Comparison of ENCODE assay signal across 28 mouse cellular contexts in the genomic region with DNA sequence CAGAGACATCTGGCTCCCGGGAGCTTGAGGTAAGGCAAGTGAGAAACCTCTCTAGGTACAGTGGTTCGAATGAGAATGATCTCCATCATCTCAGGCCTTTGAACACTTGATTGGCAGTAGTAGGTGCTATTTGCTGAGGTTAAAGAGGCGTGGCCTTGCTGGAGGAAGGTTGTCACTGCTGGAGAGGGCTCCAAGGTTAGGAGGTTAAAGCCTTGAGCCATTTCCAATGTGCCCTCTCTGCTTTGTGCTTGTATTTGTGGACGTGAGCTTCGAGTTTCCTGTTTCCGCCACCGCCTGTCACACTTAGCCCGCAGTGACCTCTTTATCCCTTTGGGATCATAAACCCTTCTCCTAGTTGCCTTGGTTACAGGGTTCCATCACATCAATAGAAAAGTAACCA. TPM values are rescaled to one million over a fixed set of nuclear protein-coding genes. Genes with fewer than 3 reads are reported as not detected.
DNase-seq lines count a peak whose midpoint lies in the region; ATAC-seq and TF ChIP-seq lines count a peak whose summit lies in the region.
"Had no signal": no experiment of that assay in that cellular context is flagged by ENCODE, and none has a peak within 500 bp of the region (broad histone marks: within the 10 kb centered on the region; RNA-seq: fewer than 3 reads in every experiment).

No protein-coding gene starts in this region.

- WGBS in hindbrain, embryonic 14.5 days, result 78% methylated on average over 8 of the region's 8 CpGs

- ATAC-seq in hindbrain, embryonic 14.5 days (ENCODE audit: low FRiP score), result no peak
- ATAC-seq: forebrain, embryonic 13.5 days; forebrain, embryonic 16.5 days; intestine, embryonic 15.5 days had no signal

- H3K27ac ChIP-seq in testis, adult 2 months (ENCODE audit: control insufficient read depth, insufficient read depth, low read depth, low read length), result no peak overlapping the region
- no peak overlapping the region for H3K27ac ChIP-seq in hindbrain, embryonic 14.5 days
- H3K27ac ChIP-seq: forebrain, embryonic 10.5 days; forebrain, embryonic 13.5 days; gastrocnemius, adult 2 months; heart, embryonic 15.5 days; hindbrain, embryonic 15.5 days; intestine, embryonic 15.5 days had no signal

- H3K4me1 ChIP-seq in testis, adult 2 months (ENCODE audit: control insufficient read depth, insufficient read depth, low read length), result no peaks in the 10 kb centered on the region
- no peaks in the 10 kb centered on the region for H3K4me1 ChIP-seq in hindbrain, embryonic 14.5 days (replicated peaks; ENCODE audit: control insufficient read depth, insufficient read depth, low read length)
- H3K4me1 ChIP-seq: forebrain, embryonic 13.5 days; heart, embryonic 15.5 days; hindbrain, embryonic 15.5 days; intestine, embryonic 15.5 days had no signal

- no peak overlapping the region for H3K9ac ChIP-seq in hindbrain, embryonic 14.5 days
- H3K9ac ChIP-seq: forebrain, embryonic 13.5 days; heart, embryonic 12.5 days; heart, embryonic 15.5 days; hindbrain, embryonic 15.5 days; intestine, embryonic 15.5 days had no signal

- H3K9me3 ChIP-seq in hindbrain, embryonic 14.5 days (ENCODE audit: control insufficient read depth, low read length), result no peaks in the 10 kb centered on the region
- H3K9me3 ChIP-seq: forebrain, embryonic 10.5 days; forebrain, embryonic 13.5 days; heart, embryonic 12.5 days; heart, embryonic 15.5 days; hindbrain, embryonic 15.5 days; intestine, embryonic 15.5 days had no signal

- no peak for TF ChIP-seq CTCF in testis, adult 2 months (IDR thresholded peaks at IDR 0.05; ENCODE audit: control insufficient read depth, insufficient read depth, insufficient replicate concordance, low read depth, low read length)

- no peak overlapping the region for H3K4me2 ChIP-seq in hindbrain, embryonic 14.5 days (replicated peaks)
- H3K4me2 ChIP-seq: forebrain, embryonic 13.5 days; heart, embryonic 12.5 days; heart, embryonic 15.5 days; hindbrain, embryonic 15.5 days; intestine, embryonic 15.5 days had no signal

- 0 out of 2 replicates have a peak overlapping the region, but pooled peaks have one; percentile 11 for H3K4me3 ChIP-seq in testis, adult 2 months (ENCODE audit: control insufficient read depth, low read depth, low read length)
- H3K4me3 ChIP-seq in hindbrain, embryonic 14.5 days (replicated peaks; ENCODE audit: low read length), result no peak overlapping the region
- H3K4me3 ChIP-seq: forebrain, embryonic 10.5 days; forebrain, embryonic 13.5 days; gastrocnemius, adult 2 months; heart, embryonic 12.5 days; heart, embryonic 15.5 days; hindbrain, embryonic 15.5 days; intestine, embryonic 15.5 days had no signal

- no peaks in the 10 kb centered on the region for H3K27me3 ChIP-seq in testis, adult 2 months (ENCODE audit: control insufficient read depth, insufficient read depth, low read length)
- H3K27me3 ChIP-seq in hindbrain, embryonic 14.5 days (ENCODE audit: control insufficient read depth, insufficient read depth, low read length), result no peaks in the 10 kb centered on the region
- H3K27me3 ChIP-seq: forebrain, embryonic 13.5 days; heart, embryonic 12.5 days; heart, embryonic 15.5 days; hindbrain, embryonic 15.5 days; intestine, embryonic 15.5 days had no signal

- no peaks in the 10 kb centered on the region for H3K36me3 ChIP-seq in testis, adult 2 months (ENCODE audit: control insufficient read depth, insufficient read depth, low read length)
- H3K36me3 ChIP-seq in hindbrain, embryonic 14.5 days (replicated peaks; ENCODE audit: control insufficient read depth, insufficient read depth), result no peaks in the 10 kb centered on the region
- H3K36me3 ChIP-seq: forebrain, embryonic 10.5 days; heart, embryonic 12.5 days; heart, embryonic 15.5 days; hindbrain, embryonic 15.5 days; intestine, embryonic 15.5 days had no signal

- TF ChIP-seq POLR2A in testis, adult 2 months (IDR thresholded peaks at IDR 0.05; ENCODE audit: control insufficient read depth, low read depth, low read length), result no peak

- DNase-seq in embryo, embryonic 10 days (ENCODE audit: low spot score), result peak; percentile 27
- no peak for DNase-seq in embryo, embryonic 9.5 days (ENCODE audit: extremely low spot score)
- DNase-seq in testis, postnatal 10 days (ENCODE audit: low spot score), result no peak
- DNase-seq in ZHBTc4 (ENCODE audit: low read depth, low spot score), result peak; percentile 51
- DNase-seq in mesoderm, embryonic 11.5 days (ENCODE audit: low read depth, low spot score), result peak; percentile 22
- no peak for DNase-seq in frontal cortex, adult 2 months (ENCODE audit: extremely low spot score in 1 of 2, low spot score in 1 of 2)
- no peak for DNase-seq in hindbrain, embryonic 14.5 days (ENCODE audit: low spot score)
- DNase-seq: adrenal gland, adult 8-10 months; adrenal gland, postnatal 25 days; cerebellum, adult 11-12 months; cerebellum, adult 8-10 months; cerebellum, postnatal 10 days; cerebellum, postnatal 36 days; gastrocnemius, adult 2 months; gastrocnemius, postnatal 14 days; heart, adult 18-20 months; heart, postnatal 10 days; heart, postnatal 4 days; kidney, adult 11 months had no signal

RNA-seq across cellular contexts. Expression of gene Il1r2, which starts 21.7 kb away (rescaled TPM):
- polyA plus RNA-seq in testis, adult 2 months (2012; rRNA removed), result 0.12 TPM in 1 of 2 replicates, not detected in the other
- polyA plus RNA-seq in frontal cortex, adult 2 months (2012; rRNA removed), result 0.44 and 0.74 TPM in 2 replicates
- polyA plus RNA-seq in hindbrain, embryonic 14.5 days (2014; fragmentation: Nextera tagmentation; extraction: Ambion mirVana), result 0.72 TPM in 2 replicates
- polyA plus RNA-seq: hindbrain, embryonic 11.5 days had no signal

Comparison
In these comparisons a context has a peak if more than half of its experiments do, and no peak if none do; other contexts are left out.
1. DNase-seq: peak in embryo, embryonic 10 days (single experiment), ZHBTc4 (single experiment) and mesoderm, embryonic 11.5 days (single experiment); none in embryo, embryonic 9.5 days (single experiment), testis, postnatal 10 days (single experiment), frontal cortex, adult 2 months (0 of 2) and hindbrain, embryonic 14.5 days (single experiment).